Mouse (Mus musculus): ENCODE data around the gene Lnx1. TPM values are rescaled to one million over a fixed set of nuclear protein-coding genes. Genes with fewer than 3 reads are reported as not detected.

Lnx1 gene
- total RNA-seq (2023; ENCODE audit: inconsistent age) = not detected in 4 replicates

GRCm38 (mm10) chr5:74702766-74703165 is at the start of gene Lnx1:
Gene Lnx1, minus strand, starts transcription at chr5:74702912.

Other genes starting within 250 kb of the Lnx1 start
- 16.9 to 25.6 TPM (median 20.5 TPM) in 4 replicates for gene Scfd2, start 171.2 kb downstream of the Lnx1 start, total RNA-seq (2023; ENCODE audit: inconsistent age)
- gene Fip1l1, start 167.5 kb downstream of the Lnx1 start, total RNA-seq (2023; ENCODE audit: inconsistent age) = 122 to 146 TPM (median 129 TPM) in 4 replicates

Measured in B cell, adult (primary cell).